In the genomic region with DNA sequence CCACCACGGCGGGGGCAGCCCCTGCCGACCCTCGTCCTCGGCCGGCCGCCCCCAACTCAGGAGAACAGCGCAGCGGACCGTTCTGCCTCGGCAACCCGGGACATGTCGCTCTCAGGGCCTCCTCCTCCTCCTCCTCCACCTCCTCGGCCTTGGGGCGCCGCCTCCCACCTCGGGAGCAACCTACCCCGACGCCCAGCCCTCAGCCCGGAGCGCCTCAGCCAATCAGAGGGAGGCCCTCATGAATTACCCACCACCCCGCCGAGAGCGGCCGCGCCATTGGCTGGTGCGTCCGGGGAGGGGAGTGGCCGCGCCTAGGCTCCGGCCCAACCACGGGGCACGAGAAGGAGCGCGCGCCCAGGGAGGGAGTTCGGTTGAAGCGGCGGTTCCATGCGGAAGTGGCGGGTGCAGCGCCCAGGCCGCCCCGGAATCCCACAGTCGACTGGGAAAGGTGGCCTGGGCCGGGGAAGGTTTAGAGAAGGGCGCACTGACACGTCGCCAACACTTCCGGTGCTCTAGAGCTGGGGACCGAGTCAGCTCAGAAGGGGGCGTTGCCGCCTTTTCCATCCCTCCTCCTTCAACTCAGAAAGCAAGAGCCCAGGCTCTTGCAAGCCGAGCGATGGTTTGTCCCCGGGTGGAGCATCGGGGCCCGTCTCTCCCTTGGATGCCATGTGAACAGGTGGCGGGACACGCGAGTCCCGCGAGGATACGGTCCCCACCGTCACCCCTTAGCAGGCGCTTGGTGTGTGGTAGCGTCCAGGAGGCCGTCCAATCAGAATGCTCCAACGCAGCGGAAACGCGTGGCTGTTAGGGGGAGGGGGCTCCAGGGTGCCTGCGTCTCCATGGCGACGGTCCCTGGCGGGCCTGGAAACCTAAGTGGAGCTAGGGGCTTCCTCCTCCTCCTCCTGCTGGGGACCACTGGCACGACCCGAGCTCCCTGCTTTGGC, we compare ENCODE assay signal across 7 mouse cellular contexts. TPM values are rescaled to one million over a fixed set of nuclear protein-coding genes. Genes with fewer than 3 reads are reported as not detected.
A peak's percentile ranks its signal among the peaks of the same experiment; 100 is the strongest.
DNase-seq lines count a peak whose midpoint lies in the region; ATAC-seq lines count a peak whose summit lies in the region.

A gene (minus strand): TSS at position 140 of the 944 bp plus-strand sequence.

- no peaks in the 10 kb centered on the region for H3K9me3 ChIP-seq in embryonic facial prominence, embryonic 10.5 days
- H3K9me3 ChIP-seq in limb, embryonic 10.5 days (replicated peaks) = no peaks in the 10 kb centered on the region
- no peaks in the 10 kb centered on the region for H3K9me3 ChIP-seq in midbrain, embryonic 13.5 days

- under 1% methylated on average over 78 of the region's 78 CpGs for WGBS in embryonic facial prominence, embryonic 10.5 days
- under 1% methylated on average over 78 of the region's 78 CpGs for WGBS in limb, embryonic 10.5 days
- WGBS in midbrain, embryonic 13.5 days = under 1% methylated on average over 69 of the region's 78 CpGs

- peak within 1 kb of the TSS; percentile 97 for H3K27ac ChIP-seq in embryonic facial prominence, embryonic 10.5 days (replicated peaks)
- H3K27ac ChIP-seq in limb, embryonic 10.5 days = peak within 1 kb of the TSS; percentile 98
- peak within 1 kb of the TSS; percentile 98 for H3K27ac ChIP-seq in midbrain, embryonic 13.5 days

- H3K4me1 ChIP-seq in embryonic facial prominence, embryonic 10.5 days = peaks cover 75% of the 10 kb centered on the region
- H3K4me1 ChIP-seq in limb, embryonic 10.5 days = peaks cover 64% of the 10 kb centered on the region
- H3K4me1 ChIP-seq in midbrain, embryonic 13.5 days (replicated peaks) = peaks cover 43% of the 10 kb centered on the region

- DNase-seq in adrenal gland, postnatal 10 days = peak; percentile 99
- DNase-seq in embryonic facial prominence, embryonic 10.5 days (ENCODE audit: low spot score) = peak; percentile 100
- peak; percentile 99 for DNase-seq in kidney, adult 11 months
- DNase-seq in limb, embryonic 10.5 days (ENCODE audit: low spot score) = peak; percentile 99
- DNase-seq in spleen, adult 12 weeks (ENCODE audit: low spot score) = peak; percentile 99

- H3K9ac ChIP-seq in midbrain, embryonic 13.5 days (replicated peaks) = peak within 1 kb of the TSS; percentile 95

- peak within 1 kb of the TSS; percentile 78 for H3K4me3 ChIP-seq in embryonic facial prominence, embryonic 10.5 days
- peak within 1 kb of the TSS; percentile 83 for H3K4me3 ChIP-seq in limb, embryonic 10.5 days
- H3K4me3 ChIP-seq in midbrain, embryonic 13.5 days (replicated peaks) = peak within 1 kb of the TSS; percentile 93

- peak; percentile 79 for ATAC-seq in granulocyte monocyte progenitor cell, adult 5-6 weeks (replicated peaks; ENCODE audit: poor library complexity, severe bottlenecking)
- peak; percentile 97 for ATAC-seq in midbrain, embryonic 13.5 days

- H3K27me3 ChIP-seq in embryonic facial prominence, embryonic 10.5 days (replicated peaks; ENCODE audit: low read depth, poor library complexity, severe bottlenecking) = no peaks in the 10 kb centered on the region
- no peaks in the 10 kb centered on the region for H3K27me3 ChIP-seq in limb, embryonic 10.5 days (ENCODE audit: low read depth, poor library complexity, severe bottlenecking)
- H3K27me3 ChIP-seq in midbrain, embryonic 13.5 days = no peaks in the 10 kb centered on the region

- peak within 1 kb of the TSS; percentile 96 for H3K4me2 ChIP-seq in midbrain, embryonic 13.5 days (replicated peaks)

- peaks cover 18% of the 10 kb centered on the region for H3K36me3 ChIP-seq in embryonic facial prominence, embryonic 10.5 days (replicated peaks)
- H3K36me3 ChIP-seq in limb, embryonic 10.5 days = peaks cover 22% of the 10 kb centered on the region
- no peaks in the 10 kb centered on the region; the same call in 1 of the 2 replicates for H3K36me3 ChIP-seq in midbrain, embryonic 13.5 days

RNA-seq across cellular contexts. Expression of the gene that starts here (rescaled TPM):
- total RNA-seq in adrenal gland, postnatal 10 days (2021) = 100 to 1,000 TPM; 160 to 163 TPM
- 73.6 and 80.6 TPM in 2 replicates for polyA plus RNA-seq in embryonic facial prominence, embryonic 10.5 days (2016; fragmentation: Nextera tagmentation; extraction: Ambion mirVana)
- total RNA-seq in granulocyte monocyte progenitor cell, adult 5-6 weeks (2014; fragmentation: Nextera tagmentation) = 247 and 279 TPM in 2 replicates
- total RNA-seq in granulocyte monocyte progenitor cell, adult 5-6 weeks (2017) = 290 and 318 TPM in 2 replicates
- polyA plus RNA-seq in limb, embryonic 10.5 days (2016; fragmentation: Nextera tagmentation; extraction: Ambion mirVana) = 92.0 and 94.3 TPM in 2 replicates
- 21.1 and 25.3 TPM in 2 replicates for polyA plus RNA-seq in midbrain, embryonic 13.5 days (2015; fragmentation: Nextera tagmentation; extraction: Ambion mirVana)

Comparison
In these comparisons a context has a peak if more than half of its experiments do, and no peak if none do; other contexts are left out.
1. Peak in every context shown above with its lines: DNase-seq, ATAC-seq, H3K4me3 ChIP-seq and H3K27ac ChIP-seq.